Mouse (Mus musculus): ENCODE measurements at regions not wholly inside any gene's neighbourhood (a gene's known extent, or its start where the extent isn't known, plus 50 kb on each side); places are given as distances from the start of the nearest gene placed in this dataset.
"Not testable (repeated sequence)": the region's sequence is repeated elsewhere in the genome, so short reads cannot be mapped to it uniquely, and the experiment has no call there.

DNA sequence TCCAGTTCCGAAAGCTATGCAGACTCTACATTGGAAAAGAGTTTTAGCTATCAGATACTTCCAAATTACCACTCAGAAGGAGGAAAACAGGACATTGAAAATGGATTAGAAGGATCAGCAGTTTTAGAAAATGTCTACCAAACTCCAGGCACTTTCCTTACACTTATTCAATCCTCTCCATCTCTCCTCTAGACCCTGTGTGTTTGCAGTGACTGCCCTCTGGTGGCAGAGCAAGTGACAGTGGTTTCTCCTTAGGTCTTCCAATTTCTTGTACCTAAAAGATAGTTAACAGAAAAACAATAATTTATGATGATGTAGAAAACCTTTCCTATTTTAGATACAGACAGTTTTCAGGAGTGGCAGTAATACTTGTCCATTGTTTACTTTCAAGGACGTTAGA lies 104.4 kb downstream of the Tcp10c start:
- TF ChIP-seq CTCF, EP300 (IDR thresholded peaks at IDR 0.05; ENCODE audit: low read depth): not testable (repeated sequence)

Data from liver, embryonic 14.5 days (tissue).